Mouse (Mus musculus) CH12F3 (cell line): ENCODE measurements at regions not wholly inside any gene's neighbourhood (a gene's known extent, or its start where the extent isn't known, plus 50 kb on each side); places are given as distances from the start of the nearest gene placed in this dataset.

ENCODE experiments used
- in situ Hi-C: fragments of 300-500 bp; cut with MboI; formaldehyde crosslinking; loops from 2 replicates; pipeline ENCODE4 v1.14.3; 2020; ENCODE audit warnings: low sequenced_read_pairs

DNA sequence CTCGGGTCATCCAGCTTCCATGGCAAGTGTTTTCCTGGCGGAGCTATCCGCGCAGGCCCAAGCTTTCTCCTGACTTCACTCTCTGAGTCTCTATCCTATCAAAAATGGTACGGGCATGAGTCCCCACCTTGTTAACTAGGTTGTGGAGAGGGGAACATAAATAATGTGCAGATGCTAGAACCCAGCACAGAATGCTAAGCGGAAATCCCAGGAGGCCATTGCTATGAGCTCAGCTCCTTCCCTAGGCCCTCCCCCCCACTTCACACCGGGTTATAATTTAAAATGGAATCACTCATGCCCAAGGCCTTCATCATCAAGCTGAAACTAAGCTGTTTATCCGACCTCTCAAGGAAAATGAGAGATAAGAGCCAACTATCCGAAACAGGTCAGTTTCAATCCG lies 60.4 kb upstream of the Cd83 start:
- in situ Hi-C loops = no loop called here

DNA sequence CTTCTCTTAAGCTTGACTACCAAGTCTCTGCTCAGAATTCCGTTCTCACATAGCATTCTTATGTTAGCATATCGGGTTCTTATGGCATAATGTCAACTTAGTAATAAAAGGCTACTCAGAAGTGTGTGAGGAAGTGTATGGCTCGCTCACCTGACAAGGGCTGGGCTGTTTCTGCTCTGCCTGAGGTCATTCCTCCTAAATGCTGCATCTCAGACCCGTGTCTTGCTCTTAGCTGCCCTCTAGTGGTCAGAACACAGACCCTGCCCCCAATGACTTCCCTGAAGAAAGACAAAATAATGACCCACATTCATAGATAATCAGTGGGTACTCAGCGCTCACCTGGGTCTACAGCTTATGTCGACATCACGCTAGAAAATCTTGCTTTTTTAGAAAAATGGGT lies 58.9 kb upstream of the Cd83 start:
- in situ Hi-C loops = loop anchor here (25.0 kb wide), 1 partner anchor 538 kb away; no protein-coding TSS in a partner anchor

DNA sequence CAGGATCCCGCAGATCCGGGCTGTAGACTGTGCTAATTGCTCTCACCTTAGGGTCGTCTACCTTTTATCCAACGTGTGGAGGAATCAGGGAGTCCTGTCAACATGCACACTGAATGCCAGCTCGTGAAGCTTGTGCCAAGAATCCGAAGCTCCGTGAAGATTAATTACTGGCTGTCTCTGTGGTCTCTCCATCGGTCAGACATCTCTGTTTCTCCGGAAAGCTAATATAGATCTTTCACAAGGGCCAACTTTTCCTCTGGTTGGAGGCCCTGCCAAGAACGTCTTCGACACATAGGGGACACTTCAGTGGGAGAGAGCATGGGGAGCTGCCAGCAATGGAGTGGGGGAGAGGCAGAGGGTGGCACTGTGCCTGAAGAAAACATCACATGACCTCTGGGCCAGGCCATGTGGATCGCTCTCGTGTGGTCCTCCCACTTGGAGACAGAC lies 57.7 kb upstream of the Cd83 start:
- in situ Hi-C loops = loop anchor here (25.0 kb wide), 1 partner anchor 540 kb away; no protein-coding TSS in a partner anchor

DNA sequence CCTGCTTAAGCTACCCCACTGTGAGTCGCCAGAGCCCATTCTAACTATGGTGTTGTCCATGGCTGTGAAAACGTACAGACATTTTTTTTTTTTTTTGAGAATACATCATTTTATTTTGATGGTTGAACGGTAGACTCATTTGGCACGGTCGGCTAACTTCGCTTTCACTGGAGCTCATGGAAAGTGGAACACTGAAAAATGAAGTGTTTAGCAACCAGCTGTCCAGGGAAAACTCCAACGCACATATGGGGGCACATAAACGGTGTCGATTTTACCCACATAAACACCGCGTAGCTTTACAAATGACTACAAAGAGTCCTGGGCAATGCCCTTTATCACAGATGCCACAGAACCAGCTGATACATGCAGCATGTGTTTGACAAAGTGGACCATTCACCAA lies 55.0 kb upstream of the Cd83 start:
- in situ Hi-C loops = loop anchor here (25.0 kb wide), 1 partner anchor 542 kb away; no protein-coding TSS in a partner anchor

DNA sequence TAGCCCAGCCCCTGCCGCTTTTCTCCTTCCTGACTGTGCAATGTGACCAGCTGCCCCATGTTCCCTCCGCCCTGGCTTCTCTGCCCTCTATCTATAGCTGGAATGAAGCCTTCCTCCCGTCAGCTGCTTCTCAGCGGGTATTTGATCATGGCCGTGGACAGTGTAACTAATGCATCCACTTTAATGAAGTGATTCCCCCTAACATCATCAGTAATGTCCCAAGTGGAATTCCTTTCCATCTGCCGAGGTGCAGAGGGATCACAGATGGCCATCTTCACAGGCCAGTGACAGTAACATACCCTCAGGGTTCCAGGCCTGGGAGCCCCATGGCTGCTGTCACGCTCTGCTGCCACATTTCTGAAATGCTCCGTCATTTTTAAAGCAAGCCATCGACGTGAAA lies 51.5 kb upstream of the Cd83 start:
- in situ Hi-C loops = loop anchor here (25.0 kb wide), 1 partner anchor 546 kb away; no protein-coding TSS in a partner anchor

DNA sequence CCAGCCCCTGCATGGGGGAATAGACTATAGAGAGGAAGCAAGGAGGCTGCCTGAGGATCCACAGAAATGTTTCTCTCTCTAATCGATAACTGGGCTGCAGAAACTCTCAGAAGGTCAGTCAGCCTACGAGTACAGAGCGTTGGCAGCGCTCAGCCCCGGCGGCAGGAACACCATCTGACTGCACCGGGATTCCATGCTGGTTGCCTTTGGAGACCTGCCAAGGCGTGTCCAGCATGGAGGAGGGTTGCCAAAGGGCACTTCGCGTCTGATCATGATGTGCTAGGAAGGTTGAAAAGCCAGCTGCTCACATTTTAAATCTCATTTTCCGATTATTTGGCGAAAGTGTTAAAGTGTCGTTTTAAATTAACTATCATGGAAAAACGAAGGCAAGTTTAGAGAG lies 49.9 kb upstream of the Cd83 start:
- in situ Hi-C loops = loop anchor here (5.0 to 25.0 kb wide), 2 partner anchors 137 to 547 kb away; no protein-coding TSS in a partner anchor
